Mouse (Mus musculus): ENCODE data around the gene Suv39h2. TPM values are rescaled to one million over a fixed set of nuclear protein-coding genes. Genes with fewer than 3 reads are reported as not detected.

The Suv39h2 gene
- total RNA-seq, 2 experiments from 2014 or later = 3.5 to 4.0 TPM

DNA sequence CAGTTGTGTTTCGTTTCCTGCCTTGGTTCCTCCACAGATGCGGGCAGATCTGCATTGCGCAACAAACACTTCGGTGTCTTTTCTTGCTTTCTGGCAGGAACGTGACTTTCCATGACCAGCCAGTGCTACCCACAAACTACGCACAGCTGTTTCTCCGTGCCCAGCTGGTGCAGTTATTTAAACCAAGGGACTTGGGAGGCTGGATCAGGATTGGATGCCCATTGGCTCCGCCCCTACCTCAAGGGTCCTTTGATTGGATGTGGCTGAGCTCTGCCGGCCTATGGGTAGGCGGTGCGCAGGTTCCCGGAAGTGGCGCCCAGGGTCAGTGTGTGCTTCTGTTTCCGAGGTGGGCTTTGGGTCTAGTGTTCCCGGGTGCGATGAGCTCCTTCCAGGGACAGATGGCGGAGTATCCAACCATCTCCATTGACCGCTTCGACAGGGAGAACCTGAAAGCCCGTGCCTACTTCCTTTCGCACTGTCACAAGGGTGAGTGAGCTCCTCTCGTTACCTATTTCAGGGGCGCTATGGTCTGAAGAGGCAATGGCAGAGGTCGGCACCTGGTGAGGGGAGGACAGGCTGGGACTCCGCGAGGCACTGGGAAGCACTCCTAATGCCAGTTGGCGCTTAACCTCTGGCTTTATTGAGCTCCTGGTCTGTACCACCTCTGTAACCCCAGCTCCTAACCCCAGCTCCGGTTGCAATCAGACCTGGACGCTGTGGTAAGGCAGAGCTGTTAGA, 50.8 kb downstream of the Suv39h2 start, which contains the start of gene Dclre1c:
Gene Dclre1c, plus strand, starts transcription at position 291 of the 738 bp plus-strand sequence.
- peak; percentile 84 to 91 for DNase-seq (ENCODE audit: low spot score in 2 of 2)

- DNase-seq (ENCODE audit: low spot score in 2 of 2) = no peak
Observed at GRCm38 (mm10) chr2:3422548-3422947, 52.3 kb downstream of the Suv39h2 start, which contains the start of gene Meig1. TSS of gene Meig1 (minus strand) at chr2:3422648.

DNA sequence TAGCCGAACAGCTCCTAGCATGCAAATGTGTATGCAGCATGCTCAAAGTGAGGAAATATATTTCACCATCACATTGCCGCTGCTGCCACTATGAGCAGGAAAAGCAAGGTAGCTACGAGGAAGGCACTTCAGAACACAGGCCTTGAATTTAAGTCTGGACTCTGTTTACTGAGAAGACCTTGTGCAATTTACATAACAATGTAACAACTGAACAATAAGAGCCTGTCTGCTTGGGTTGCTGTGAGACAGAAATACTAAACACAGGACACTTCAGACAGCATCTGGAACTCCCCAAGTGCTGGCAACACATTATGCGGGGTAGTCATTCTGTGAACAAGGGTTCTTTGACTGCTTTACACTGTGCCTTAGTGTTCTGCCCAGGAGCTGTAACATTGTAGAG, 54.7 kb downstream of the Suv39h2 start:
- DNase-seq (ENCODE audit: low spot score in 2 of 2) = no peak

- DNase-seq (ENCODE audit: low spot score in 2 of 2) = peak; percentile 96 to 97
Observed at GRCm38 (mm10) chr2:3418883-3419431, 55.9 kb downstream of the Suv39h2 start.

GRCm38 (mm10) chr2:3415676-3416075, 59.2 kb downstream of the Suv39h2 start:
- DNase-seq (ENCODE audit: low spot score in 2 of 2) = no peak

DNA sequence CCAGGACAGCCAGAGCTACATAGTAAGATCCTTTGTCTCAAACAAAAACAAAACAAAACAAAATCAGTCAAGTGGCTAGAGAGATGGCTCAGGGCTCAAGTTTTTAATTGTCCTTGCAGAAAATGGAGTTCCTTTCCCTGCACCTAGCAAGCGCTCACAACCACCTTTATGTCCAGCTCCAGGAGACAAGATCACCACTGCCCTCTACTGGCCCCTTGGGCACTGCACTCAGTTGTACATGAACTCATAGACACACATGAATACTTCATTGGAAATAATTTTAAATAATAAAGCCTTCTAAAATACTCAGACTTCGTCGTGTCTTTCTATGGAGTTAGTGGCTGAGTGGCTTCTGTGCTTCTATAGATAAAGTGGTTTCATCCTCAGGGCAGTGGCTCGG, 60.6 kb downstream of the Suv39h2 start:
- DNase-seq (ENCODE audit: low spot score in 2 of 2) = peak; percentile 67 to 73

- no peak for DNase-seq (ENCODE audit: low spot score in 2 of 2)
Observed at GRCm38 (mm10) chr2:3407756-3408155, 67.1 kb downstream of the Suv39h2 start.

- no peak for DNase-seq (ENCODE audit: low spot score in 2 of 2)
Observed at GRCm38 (mm10) chr2:3405981-3406380, 68.8 kb downstream of the Suv39h2 start.

Other genes starting within 250 kb of the Suv39h2 start
- 100 to 1,000 TPM in 1 of 2 experiments, 10 to 100 TPM in 1; 99.5 to 103 TPM for gene Nmt2, start 190.8 kb downstream of the Suv39h2 start, total RNA-seq (2021)
- gene Rpp38, start 142.4 kb downstream of the Suv39h2 start, total RNA-seq (2021) = 10 to 100 TPM in 1 of 2 experiments, 1 to 10 TPM in 1; 7.7 to 10.4 TPM
- gene Acbd7, start 138.9 kb downstream of the Suv39h2 start, total RNA-seq (2021) = 1 to 10 TPM in 1 of 2 experiments, under 1 TPM in 1; 0.96 to 1.3 TPM
- not detected for gene Olah, start 77.8 kb downstream of the Suv39h2 start, total RNA-seq (2021)
- 1 to 10 TPM; 1.6 to 2.0 TPM for gene Meig1, start 52.4 kb downstream of the Suv39h2 start, total RNA-seq (2021)
- 10 to 100 TPM; 10.7 to 11.9 TPM for gene Dclre1c, start 50.9 kb downstream of the Suv39h2 start, total RNA-seq (2021)
- gene Gm45902, start 37.8 kb upstream of the Suv39h2 start, total RNA-seq (2021) = 1 to 10 TPM; 4.2 to 4.4 TPM
- gene Hspa14, start 37.8 kb upstream of the Suv39h2 start, total RNA-seq (2021) = 10 to 100 TPM; 43.9 to 44.6 TPM
- under 1 TPM; 0.47 to 0.53 TPM for gene Cdnf, start 38.0 kb upstream of the Suv39h2 start, total RNA-seq (2021)
- 1 to 10 TPM; 7.7 to 9.3 TPM for gene Fam107b, start 95.5 kb upstream of the Suv39h2 start, total RNA-seq (2021)

Data from left cerebral cortex, adult 18-20 months (tissue).